Mouse (Mus musculus) liver, embryonic 11.5 days (tissue): Measurements from ENCODE around the gene Tat. TPM values are rescaled to one million over a fixed set of nuclear protein-coding genes. Genes with fewer than 3 reads are reported as not detected.

ENCODE experiments used
- ATAC-seq: fragments of 200-750 bp; cut with Nextera tagmentation; replicated peaks from 2 replicates; pipeline ENCODE4 v1.8.0; 2017; ENCODE audit warnings: moderate number of reproducible peaks, mild to moderate bottlenecking, moderate TSS enrichment, moderate library complexity; ENCODE audit not compliant: low FRiP score
- DNase-seq: peaks from one replicate; pipeline ENCODE4 v3.0.0-alpha.2; 2017; ENCODE audit warnings: low spot score
- H3K27ac ChIP-seq: fragments of 300-500 bp; sonication (generic); 2 replicates; pipeline ENCODE4 v1.5.1; 2014; ENCODE audit warnings: mild to moderate bottlenecking, low read depth, low read length, control low read depth
- H3K27me3 ChIP-seq: fragments of 300-500 bp; sonication (generic); replicated peaks from 2 replicates; pipeline ENCODE4 v1.6.1; 2014; ENCODE audit warnings: low read length, mixed read lengths; ENCODE audit not compliant: control insufficient read depth, insufficient read depth
- H3K36me3 ChIP-seq: fragments of 300-500 bp; sonication (generic); 2 replicates; pipeline ENCODE4 v1.6.1; 2014; ENCODE audit warnings: mild to moderate bottlenecking, low read length, moderate library complexity, mixed read lengths; ENCODE audit not compliant: control insufficient read depth, insufficient read depth
- H3K4me1 ChIP-seq: fragments of 300-500 bp; sonication (generic); replicated peaks from 2 replicates; pipeline ENCODE4 v1.6.1; 2014; ENCODE audit warnings: low read length, mixed read lengths; ENCODE audit not compliant: control insufficient read depth, insufficient read depth
- H3K4me2 ChIP-seq: fragments of 300-500 bp; sonication (generic); 2 replicates; pipeline ENCODE4 v1.6.1; 2014; ENCODE audit warnings: mild to moderate bottlenecking, control low read depth, moderate library complexity
- H3K4me3 ChIP-seq: fragments of 300-500 bp; sonication (generic); 2 replicates; pipeline ENCODE4 v1.5.1; 2014; ENCODE audit warnings: low read depth, low read length, control low read depth
- H3K9ac ChIP-seq: fragments of 300-500 bp; sonication (generic); 2 replicates; pipeline ENCODE4 v1.6.1; 2014; ENCODE audit warnings: low read depth, low read length, control low read depth
- H3K9me3 ChIP-seq: fragments of 300-500 bp; sonication (generic); 2 replicates; pipeline ENCODE4 v1.6.1; 2016; ENCODE audit warnings: low read length, inconsistent platforms, mixed read lengths; ENCODE audit not compliant: control insufficient read depth
- WGBS: fragments of 180-500 bp; shearing (Covaris S2); extraction: QIAGEN DNeasy Blood & Tissue Kit; methylation state at CpG from one replicate; pipeline ENCODE4 v1.1.7; 2014; 5-methylcytosine and 5-hydroxymethylcytosine counted together
- polyA plus RNA-seq: library from polyadenylated mRNA; unstranded; fragments of >200 nt; fragmentation: Nextera tagmentation; extraction: Ambion mirVana; gene quantifications from 2 replicates; pipeline ENCODE4 v1.2.1, GENCODE M21; 2014

Tat gene
- polyA plus RNA-seq, 1 experiment from 2014 or later = 0.22 TPM

DNA sequence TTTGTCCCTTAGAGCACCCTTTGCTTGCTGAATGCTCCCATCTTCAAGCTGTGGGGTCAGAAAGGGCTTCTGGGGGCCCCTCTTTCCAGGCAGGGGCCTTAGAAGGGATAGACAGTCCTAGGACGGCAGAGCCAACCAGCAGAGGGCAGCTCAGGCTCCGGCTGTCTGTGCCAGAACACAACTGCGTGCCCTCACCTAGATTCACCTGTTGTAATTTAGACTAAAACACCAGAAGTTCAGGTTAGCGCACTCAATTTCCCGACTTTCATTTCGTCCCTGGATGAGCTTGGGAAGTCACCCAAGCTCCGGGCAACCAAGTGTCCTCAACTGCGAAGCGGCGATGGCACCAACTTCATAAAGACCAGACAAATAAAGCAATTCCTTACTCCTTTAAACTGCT, 21.4 kb upstream of the Tat start:
- no peaks in the 10 kb centered on the region for H3K9me3 ChIP-seq
- ATAC-seq (no peak), DNase-seq (no peak)
- no peaks in the 10 kb centered on the region for H3K4me1 ChIP-seq
- H3K36me3 ChIP-seq = no peaks in the 10 kb centered on the region
- peaks cover 13% of the 10 kb centered on the region for H3K27me3 ChIP-seq
- 50% methylated on average over 10 of the region's 10 CpGs for WGBS
- no peak overlapping the region for H3K4me3 ChIP-seq
- no peak overlapping the region for H3K9ac ChIP-seq
- no peak overlapping the region for H3K4me2 ChIP-seq
- H3K27ac ChIP-seq = no peak overlapping the region

DNA sequence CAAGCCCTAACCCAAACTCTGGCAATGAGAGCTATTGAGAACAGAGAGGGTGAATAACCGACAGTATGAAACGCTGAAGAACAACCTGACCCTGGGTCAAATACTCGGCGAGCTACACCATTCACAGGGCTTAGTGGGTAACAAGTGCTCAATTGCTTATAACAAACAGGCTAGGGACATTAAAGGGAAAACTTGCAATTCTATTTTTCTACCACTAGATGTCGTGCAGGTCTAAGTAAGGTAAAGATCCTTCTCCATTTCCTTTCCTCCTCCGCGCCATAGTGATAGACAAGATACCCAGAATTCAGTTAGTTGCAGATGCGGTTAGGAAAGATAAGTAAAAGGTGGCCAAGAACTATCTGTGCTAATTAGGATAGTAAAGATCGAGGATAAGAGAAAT, 19.9 kb upstream of the Tat start:
- peaks cover 13% of the 10 kb centered on the region for H3K27me3 ChIP-seq
- H3K36me3 ChIP-seq = no peaks in the 10 kb centered on the region
- no peaks in the 10 kb centered on the region for H3K9me3 ChIP-seq
- ATAC-seq (no peak), DNase-seq (no peak)
- no peak overlapping the region for H3K9ac ChIP-seq
- WGBS = 10% methylated on average over 9 of the region's 9 CpGs
- H3K4me3 ChIP-seq = no peak overlapping the region
- no peak overlapping the region for H3K27ac ChIP-seq
- no peaks in the 10 kb centered on the region for H3K4me1 ChIP-seq
- no peak overlapping the region for H3K4me2 ChIP-seq

DNA sequence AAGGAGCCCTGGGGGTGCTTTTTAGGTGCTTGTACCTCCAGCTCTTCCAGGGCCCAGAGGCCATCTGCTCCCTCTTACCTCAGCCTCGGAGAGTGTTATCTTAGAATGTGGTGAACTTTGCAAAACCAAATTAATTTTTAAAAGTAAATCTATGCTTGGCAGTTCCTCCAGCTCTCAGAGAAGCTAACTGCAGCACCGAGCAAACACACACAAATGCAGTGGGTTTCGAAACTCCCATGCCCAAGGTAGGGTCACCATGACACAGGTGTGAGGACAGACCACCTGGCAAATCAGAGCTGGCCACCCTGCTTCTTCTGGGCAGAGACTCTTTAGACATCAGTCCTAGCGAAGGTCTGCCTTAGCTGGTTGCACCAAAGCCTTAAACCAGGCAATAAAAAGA, 17.3 kb upstream of the Tat start:
- Histone ChIP-seq H3K9me3 (no peaks in the 10 kb centered on the region), H3K27ac (no peak overlapping the region), H3K36me3 (no peaks in the 10 kb centered on the region), H3K9ac (no peak overlapping the region), H3K4me3 (no peak overlapping the region), H3K4me2 (no peak overlapping the region), H3K4me1 (no peaks in the 10 kb centered on the region), H3K27me3 (peaks cover 13% of the 10 kb centered on the region)
- 74% methylated on average over 4 of the region's 4 CpGs for WGBS
- DNase-seq (no peak), ATAC-seq (no peak)

DNA sequence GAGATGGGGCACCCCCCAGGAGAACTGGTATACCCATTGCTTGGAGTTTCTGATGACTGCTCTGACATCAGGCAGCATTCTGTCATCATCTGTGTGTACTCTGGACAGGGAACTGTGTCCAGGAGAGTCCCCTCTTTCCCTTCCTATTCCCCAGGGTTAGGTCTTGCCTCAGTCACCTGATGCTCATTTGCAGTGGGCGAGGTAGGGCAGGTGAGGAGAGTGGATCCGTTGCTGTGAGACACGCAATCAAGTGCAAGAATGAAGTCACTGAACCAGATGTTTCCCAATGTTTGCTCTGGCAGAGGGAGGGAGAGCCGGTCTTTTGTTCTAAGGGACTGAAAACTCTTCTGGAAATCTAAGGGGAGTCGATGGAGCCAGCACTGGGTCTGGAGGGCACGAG, 10.9 kb upstream of the Tat start:
- no peak overlapping the region for H3K9ac ChIP-seq
- 71% methylated on average over 6 of the region's 6 CpGs for WGBS
- H3K27ac ChIP-seq = no peak overlapping the region
- H3K36me3 ChIP-seq = no peaks in the 10 kb centered on the region
- no peak overlapping the region for H3K4me2 ChIP-seq
- no peak for ATAC-seq
- no peak for DNase-seq
- H3K4me1 ChIP-seq = no peaks in the 10 kb centered on the region
- no peaks in the 10 kb centered on the region for H3K27me3 ChIP-seq
- H3K9me3 ChIP-seq = no peaks in the 10 kb centered on the region
- H3K4me3 ChIP-seq = no peak overlapping the region

DNA sequence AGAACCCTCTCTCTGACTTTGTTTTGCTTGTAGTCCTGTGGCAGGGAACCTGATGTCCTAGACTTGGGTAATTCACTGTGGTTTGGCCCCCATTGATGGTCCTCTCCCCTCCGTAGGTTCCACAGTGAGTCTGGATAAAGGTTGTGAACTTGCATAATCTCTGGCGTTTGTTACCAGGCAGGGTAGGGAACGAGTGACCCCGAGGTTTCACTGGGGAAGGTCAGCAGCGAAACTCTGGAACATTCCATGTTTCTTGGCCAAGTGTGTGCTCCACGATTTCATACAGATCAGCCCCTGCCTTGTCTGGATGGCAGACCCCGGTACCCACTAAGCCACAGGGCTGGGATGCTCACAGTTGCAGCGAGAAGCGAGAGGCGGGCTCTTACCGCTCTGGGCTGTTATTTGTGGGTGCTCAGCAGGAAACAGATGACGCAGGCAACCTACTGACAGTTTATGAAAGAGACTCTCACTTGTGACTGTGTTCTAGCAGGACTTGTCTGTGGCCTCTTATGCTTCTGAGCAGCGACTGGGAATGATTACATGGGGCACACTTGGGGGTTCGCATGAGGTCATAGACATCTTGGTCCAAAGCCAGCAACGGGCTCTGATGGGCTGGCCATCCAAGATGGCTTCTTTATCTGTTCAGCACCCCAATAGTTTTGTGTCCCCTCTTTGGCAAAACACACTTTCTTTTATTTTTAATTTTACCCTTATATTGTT, 7.7 kb upstream of the Tat start:
- ATAC-seq (no peak), DNase-seq (no peak)
- Histone ChIP-seq H3K4me3 (no peak overlapping the region), H3K36me3 (no peaks in the 10 kb centered on the region), H3K4me2 (no peak overlapping the region), H3K4me1 (no peaks in the 10 kb centered on the region), H3K9ac (no peak overlapping the region), H3K27me3 (no peaks in the 10 kb centered on the region), H3K9me3 (no peaks in the 10 kb centered on the region), H3K27ac (no peak overlapping the region)
- WGBS = 72% methylated on average over 15 of the region's 15 CpGs

DNA sequence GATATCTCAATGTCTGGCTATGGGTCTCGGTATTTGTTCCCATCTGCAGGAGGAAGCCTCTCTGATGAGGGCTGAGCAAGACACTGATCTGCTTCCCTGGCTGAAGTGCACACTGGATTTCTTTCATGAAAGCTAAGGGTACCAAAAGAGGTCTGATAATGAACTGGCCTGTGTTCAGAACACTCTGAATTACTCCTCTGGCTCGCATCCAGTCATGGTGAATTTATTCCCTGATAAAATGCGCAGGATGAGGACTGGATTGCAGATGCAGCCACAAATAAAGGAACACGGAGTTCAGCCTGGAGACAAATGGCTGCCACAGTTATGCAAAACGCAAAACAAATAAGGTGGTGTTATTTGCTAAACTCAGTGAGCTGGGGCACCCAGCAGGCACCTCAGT, 6.3 kb upstream of the Tat start:
- Histone ChIP-seq H3K36me3 (no peaks in the 10 kb centered on the region), H3K4me2 (no peak overlapping the region), H3K9ac (no peak overlapping the region), H3K4me1 (no peaks in the 10 kb centered on the region), H3K4me3 (no peak overlapping the region), H3K27me3 (no peaks in the 10 kb centered on the region), H3K27ac (no peak overlapping the region), H3K9me3 (no peaks in the 10 kb centered on the region)
- ATAC-seq (no peak), DNase-seq (no peak)
- 56% methylated on average over 5 of the region's 5 CpGs for WGBS

DNA sequence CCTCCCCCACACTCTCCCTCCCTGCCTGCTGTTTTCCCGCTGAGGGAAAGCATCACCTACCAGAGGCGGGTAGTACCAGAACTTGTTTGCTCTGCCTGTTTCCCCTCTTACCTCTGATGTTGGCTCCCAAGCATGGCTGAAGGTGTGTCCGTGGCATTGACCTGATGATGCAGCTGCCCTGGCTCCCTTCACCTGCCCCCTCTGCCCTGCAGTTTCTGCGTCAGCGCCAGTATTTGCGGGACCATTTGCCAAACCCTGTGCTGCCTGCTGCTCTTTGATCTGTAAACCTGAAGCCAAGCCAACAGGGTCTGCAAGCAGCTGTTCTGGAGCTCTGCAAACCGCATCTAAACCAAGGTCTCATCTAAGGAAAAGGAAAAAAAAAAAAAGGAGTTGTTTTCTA, 3.9 kb upstream of the Tat start:
- Histone ChIP-seq H3K9ac (no peak overlapping the region), H3K4me3 (no peak overlapping the region), H3K4me2 (no peak overlapping the region), H3K4me1 (no peaks in the 10 kb centered on the region), H3K27ac (no peak overlapping the region), H3K9me3 (no peaks in the 10 kb centered on the region), H3K27me3 (no peaks in the 10 kb centered on the region), H3K36me3 (no peaks in the 10 kb centered on the region)
- DNase-seq (no peak), ATAC-seq (no peak)
- WGBS = 61% methylated on average over 7 of the region's 7 CpGs

DNA sequence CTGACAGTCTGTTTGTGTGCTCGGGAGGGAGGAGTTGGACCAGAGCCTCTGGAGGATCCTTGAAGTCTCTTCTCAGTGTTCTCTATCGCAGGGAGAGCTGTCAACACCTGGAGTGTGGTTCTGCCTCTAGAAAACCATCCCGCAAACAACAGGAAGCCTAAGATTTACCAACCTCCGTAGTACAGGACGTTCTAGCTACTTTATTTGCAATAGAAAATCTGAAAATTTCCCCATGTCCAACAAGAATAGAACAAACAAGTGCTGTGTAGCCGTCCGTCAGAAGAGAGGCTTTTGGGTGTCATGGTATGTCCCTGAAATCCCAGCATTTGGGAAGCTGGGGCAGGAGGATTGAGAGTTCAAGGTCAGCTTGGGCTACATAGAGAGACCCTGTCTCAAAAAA, 2.5 kb upstream of the Tat start:
- no peak for ATAC-seq
- no peaks in the 10 kb centered on the region for H3K36me3 ChIP-seq
- H3K9ac ChIP-seq = no peak overlapping the region

DNA sequence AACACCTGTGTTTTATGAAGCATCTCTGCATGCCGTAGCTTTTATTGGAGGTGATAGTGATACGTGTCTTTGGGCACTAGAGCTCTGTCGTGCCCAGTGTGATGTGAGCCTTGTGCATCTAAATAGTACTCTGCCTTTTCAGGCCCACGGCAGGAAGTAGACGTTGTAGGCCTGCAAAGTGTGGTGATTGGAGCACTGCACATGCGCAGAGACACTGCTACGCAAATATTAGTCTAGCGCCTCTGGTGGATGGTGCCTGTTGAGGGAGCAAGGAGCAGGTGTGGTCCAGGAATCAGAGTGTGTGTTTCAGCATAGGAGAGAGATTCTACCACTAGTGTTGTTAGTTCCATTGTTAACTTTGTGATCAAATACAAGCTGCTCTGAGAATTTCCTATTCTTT, 1.1 kb upstream of the Tat start:
- Histone ChIP-seq H3K4me3 (no peak overlapping the region), H3K4me2 (no peak overlapping the region), H3K9me3 (no peaks in the 10 kb centered on the region), H3K4me1 (no peaks in the 10 kb centered on the region), H3K27me3 (no peaks in the 10 kb centered on the region), H3K27ac (no peak overlapping the region), H3K36me3 (no peaks in the 10 kb centered on the region), H3K9ac (no peak overlapping the region)
- no peak for DNase-seq
- 83% methylated on average over 8 of the region's 8 CpGs for WGBS
- no peak for ATAC-seq

More for the DNA sequence above, 2.5 kb upstream of the Tat start:
- DNase-seq = no peak
- H3K27me3 ChIP-seq = no peaks in the 10 kb centered on the region
- no peak overlapping the region for H3K4me2 ChIP-seq
- whole genome bisulfite sequencing = 76% methylated on average over 7 of the region's 7 CpGs
- no peaks in the 10 kb centered on the region for H3K4me1 ChIP-seq
- H3K9me3 ChIP-seq = no peaks in the 10 kb centered on the region
- H3K4me3 ChIP-seq = no peak overlapping the region
- H3K27ac ChIP-seq = no peak overlapping the region
